Mouse (Mus musculus) embryonic facial prominence, embryonic 12.5 days (tissue): ENCODE results near the gene Fbxw11. TPM values are rescaled to one million over a fixed set of nuclear protein-coding genes. Genes with fewer than 3 reads are reported as not detected.
A peak's percentile ranks its signal among the peaks of the same experiment; 100 is the strongest.

ENCODE experiments used
- ATAC-seq: fragments of 200-750 bp; cut with Nextera tagmentation; 2 replicates; pipeline ENCODE4 v1.8.0; 2017; ENCODE audit not compliant: insufficient number of reproducible peaks, insufficient read depth, low FRiP score, low TSS enrichment
- H3K27ac ChIP-seq: fragments of 300-500 bp; sonication (generic); 2 replicates; pipeline ENCODE4 v1.5.1; 2016; ENCODE audit warnings: mild to moderate bottlenecking
- H3K27me3 ChIP-seq: fragments of 300-500 bp; sonication (generic); 2 replicates; pipeline ENCODE4 v1.6.1; 2016; ENCODE audit warnings: mild to moderate bottlenecking, moderate library complexity
- H3K36me3 ChIP-seq: fragments of 300-500 bp; sonication (generic); 2 replicates; pipeline ENCODE4 v1.6.1; 2016; ENCODE audit warnings: mild to moderate bottlenecking
- H3K4me1 ChIP-seq: fragments of 300-500 bp; sonication (generic); 2 replicates; pipeline ENCODE4 v1.6.1; 2016
- H3K4me2 ChIP-seq: fragments of 300-500 bp; sonication (generic); replicated peaks from 2 replicates; pipeline ENCODE4 v1.6.1; 2016; ENCODE audit warnings: mild to moderate bottlenecking, moderate library complexity
- H3K4me3 ChIP-seq: fragments of 300-500 bp; sonication (generic); 2 replicates; pipeline ENCODE4 v1.5.1; 2016; ENCODE audit warnings: mild to moderate bottlenecking
- H3K9ac ChIP-seq: fragments of 300-500 bp; sonication (generic); 2 replicates; pipeline ENCODE4 v1.6.1; 2016; ENCODE audit warnings: mild to moderate bottlenecking, moderate library complexity
- H3K9me3 ChIP-seq: fragments of 300-500 bp; sonication (generic); 2 replicates; pipeline ENCODE4 v1.6.1; 2016; ENCODE audit warnings: mild to moderate bottlenecking, moderate library complexity
- WGBS: fragments of 180-500 bp; shearing (Covaris S2); methylation state at CpG from one replicate; pipeline ENCODE4 v1.1.7; 2016; 5-methylcytosine and 5-hydroxymethylcytosine counted together
- polyA plus RNA-seq: library from polyadenylated mRNA; unstranded; fragments of >200 nt; fragmentation: Nextera tagmentation; extraction: Ambion mirVana; gene quantifications from 2 replicates; pipeline ENCODE4 v1.2.1, GENCODE M21; 2016

Fbxw11 gene
- polyA plus RNA-seq, 1 experiment from 2014 or later = 90.2 TPM

- ATAC-seq = no peak
Observed at GRCm38 (mm10) chr11:32626079-32626478, 16.4 kb upstream of the Fbxw11 start.

GRCm38 (mm10) chr11:32627900-32628299 is 14.6 kb upstream of the Fbxw11 start:
- Histone ChIP-seq H3K9ac (no peak overlapping the region), H3K4me1 (0 out of 2 replicates have a peak, but pooled peaks cover 2% of the 10 kb centered on the region), H3K4me3 (no peak overlapping the region), H3K4me2 (no peak overlapping the region), H3K36me3 (no peaks in the 10 kb centered on the region), H3K27ac (no peak overlapping the region), H3K9me3 (no peaks in the 10 kb centered on the region), H3K27me3 (no peaks in the 10 kb centered on the region)
- WGBS = 80% methylated on average over 6 of the region's 6 CpGs
- no peak for ATAC-seq

More at GRCm38 (mm10) chr11:32626079-32626478, 16.4 kb upstream of the Fbxw11 start:
- H3K4me1 ChIP-seq = 0 out of 2 replicates have a peak, but pooled peaks cover 2% of the 10 kb centered on the region
- no peak overlapping the region for H3K4me2 ChIP-seq
- no peak overlapping the region for H3K4me3 ChIP-seq
- no peaks in the 10 kb centered on the region for H3K9me3 ChIP-seq
- WGBS = 80% methylated on average over 6 of the region's 6 CpGs
- H3K36me3 ChIP-seq = no peaks in the 10 kb centered on the region
- H3K27ac ChIP-seq = no peak overlapping the region
- no peaks in the 10 kb centered on the region for H3K27me3 ChIP-seq
- H3K9ac ChIP-seq = no peak overlapping the region

- Histone ChIP-seq H3K9me3 (no peaks in the 10 kb centered on the region), H3K27ac (no peak overlapping the region), H3K4me2 (no peak overlapping the region), H3K4me3 (no peak overlapping the region), H3K27me3 (no peaks in the 10 kb centered on the region), H3K9ac (no peak overlapping the region), H3K4me1 (no peaks in the 10 kb centered on the region), H3K36me3 (no peaks in the 10 kb centered on the region)
- WGBS = 65% methylated on average over 4 of the region's 4 CpGs
- ATAC-seq = no peak
Observed at GRCm38 (mm10) chr11:32629713-32630211, 12.8 kb upstream of the Fbxw11 start.

- 98% methylated on average over 5 of the region's 5 CpGs for WGBS
- no peak overlapping the region for H3K27ac ChIP-seq
- no peaks in the 10 kb centered on the region for H3K9me3 ChIP-seq
- no peak for ATAC-seq
- H3K4me1 ChIP-seq = no peaks in the 10 kb centered on the region
- H3K4me3 ChIP-seq = no peak overlapping the region
- H3K36me3 ChIP-seq = no peaks in the 10 kb centered on the region
- H3K27me3 ChIP-seq = no peaks in the 10 kb centered on the region
- no peak overlapping the region for H3K4me2 ChIP-seq
- H3K9ac ChIP-seq = no peak overlapping the region
Observed at GRCm38 (mm10) chr11:32632671-32633070, 9.9 kb upstream of the Fbxw11 start.

- WGBS = 67% methylated on average over 3 of the region's 3 CpGs
- no peak overlapping the region for H3K4me2 ChIP-seq
- peaks cover 3% of the 10 kb centered on the region; the same call in 1 of the 2 replicates for H3K4me1 ChIP-seq
- no peak overlapping the region for H3K27ac ChIP-seq
- H3K4me3 ChIP-seq = no peak overlapping the region
- H3K27me3 ChIP-seq = no peaks in the 10 kb centered on the region
- no peaks in the 10 kb centered on the region for H3K9me3 ChIP-seq
- no peaks in the 10 kb centered on the region for H3K36me3 ChIP-seq
- no peak overlapping the region for H3K9ac ChIP-seq
- ATAC-seq = no peak
Observed at GRCm38 (mm10) chr11:32633542-32633941, 9.0 kb upstream of the Fbxw11 start.

DNA sequence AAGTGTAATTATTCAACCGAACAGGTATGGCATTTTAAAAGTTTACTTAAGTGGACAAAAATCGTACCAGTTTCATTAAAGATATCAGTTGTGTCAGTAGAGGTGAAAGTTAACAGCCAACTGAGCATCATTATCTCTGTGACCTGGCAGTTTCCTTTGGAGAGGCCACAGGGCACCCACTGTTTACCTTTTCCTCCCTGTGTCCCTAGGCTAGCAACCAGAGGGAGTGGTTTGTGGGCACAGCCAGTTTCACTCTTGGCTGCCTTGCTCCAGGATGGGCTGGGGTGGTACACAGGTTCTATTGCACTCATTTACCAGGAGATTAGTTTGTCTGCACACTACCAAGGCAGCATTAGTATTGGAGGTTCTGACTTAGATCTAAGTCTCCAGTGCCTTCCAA is 8.4 kb upstream of the Fbxw11 start:
- H3K27ac ChIP-seq = no peak overlapping the region

DNA sequence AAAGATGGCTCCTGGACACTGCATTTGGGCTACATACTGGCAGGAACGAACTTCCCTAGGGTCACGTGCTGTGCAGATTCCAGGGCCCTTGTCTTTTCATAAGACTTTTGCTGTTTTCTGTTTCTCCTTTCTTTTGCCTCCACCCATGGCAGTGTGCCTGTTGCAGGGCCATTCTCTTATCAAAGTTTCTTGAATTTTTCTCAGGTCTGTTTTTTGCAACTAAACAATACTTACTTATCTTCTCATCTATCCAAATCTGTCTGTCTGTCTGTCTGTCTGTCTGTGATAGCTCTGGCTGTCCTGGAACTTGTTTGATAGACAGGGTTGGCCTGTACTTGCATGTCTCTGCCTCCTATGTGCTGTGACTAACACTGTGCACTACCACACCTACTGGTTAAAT is 7.7 kb upstream of the Fbxw11 start:
- Histone ChIP-seq H3K9me3 (no peaks in the 10 kb centered on the region), H3K4me2 (no peak overlapping the region), H3K9ac (no peak overlapping the region), H3K4me1 (peaks cover 10% of the 10 kb centered on the region), H3K4me3 (no peak overlapping the region), H3K36me3 (no peaks in the 10 kb centered on the region), H3K27ac (no peak overlapping the region), H3K27me3 (no peaks in the 10 kb centered on the region)
- WGBS = 53% methylated on average over 2 of the region's 2 CpGs
- no peak for ATAC-seq

More for the DNA sequence above, 8.4 kb upstream of the Fbxw11 start:
- Histone ChIP-seq H3K4me1 (peaks cover 8% of the 10 kb centered on the region), H3K9me3 (no peaks in the 10 kb centered on the region), H3K27me3 (no peaks in the 10 kb centered on the region), H3K36me3 (no peaks in the 10 kb centered on the region), H3K4me3 (no peak overlapping the region), H3K9ac (no peak overlapping the region), H3K4me2 (no peak overlapping the region)
- 80% methylated on average over 2 of the region's 2 CpGs for WGBS
- ATAC-seq = no peak

- Histone ChIP-seq H3K9ac (no peak overlapping the region), H3K36me3 (no peaks in the 10 kb centered on the region), H3K4me3 (no peak overlapping the region), H3K27me3 (no peaks in the 10 kb centered on the region), H3K9me3 (no peaks in the 10 kb centered on the region), H3K4me1 (peaks cover 17% of the 10 kb centered on the region), H3K4me2 (no peak overlapping the region), H3K27ac (no peak overlapping the region)
- WGBS = 80% methylated on average over 4 of the region's 4 CpGs
- no peak for ATAC-seq
Observed at GRCm38 (mm10) chr11:32636275-32636674, 6.2 kb upstream of the Fbxw11 start.

DNA sequence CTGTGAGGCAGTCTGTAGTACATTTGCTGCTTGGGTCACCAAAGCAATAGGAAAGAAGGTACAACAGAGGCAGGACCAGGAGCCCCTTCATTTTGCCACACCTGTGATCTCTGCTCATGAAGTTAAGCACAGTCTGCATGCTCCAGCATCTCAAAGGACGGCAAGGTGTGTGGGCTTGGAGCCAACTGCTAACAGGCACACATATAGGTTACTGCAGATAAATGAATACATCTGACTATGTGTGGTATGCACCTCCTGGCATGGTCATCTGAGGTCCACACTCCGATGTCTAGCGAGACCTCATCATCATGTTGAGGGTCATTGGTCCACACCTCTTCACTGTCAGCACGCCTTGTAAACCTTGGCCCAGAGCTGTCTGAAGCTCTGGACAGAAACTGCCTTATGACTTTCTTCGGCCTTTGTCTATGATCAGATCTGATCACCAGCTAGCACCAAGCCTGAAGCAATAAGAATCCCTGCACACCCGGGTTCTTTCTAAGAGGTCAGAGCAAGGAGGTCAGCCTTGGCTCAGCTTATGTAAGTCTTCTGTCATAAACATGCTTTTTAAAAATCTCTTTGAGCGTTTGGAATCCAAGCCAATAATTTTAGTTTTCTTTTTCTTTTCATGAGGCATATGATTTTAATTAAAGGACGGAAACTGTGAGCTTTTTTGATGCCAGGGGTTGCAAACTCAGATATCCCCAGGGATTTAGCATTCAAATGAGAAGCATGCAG is 3.8 kb upstream of the Fbxw11 start:
- Histone ChIP-seq H3K27me3 (no peaks in the 10 kb centered on the region), H3K4me2 (no peak overlapping the region), H3K9me3 (no peaks in the 10 kb centered on the region), H3K4me3 (no peak overlapping the region), H3K36me3 (no peaks in the 10 kb centered on the region), H3K9ac (no peak overlapping the region), H3K27ac (no peak overlapping the region), H3K4me1 (peaks cover 21% of the 10 kb centered on the region)
- no peak for ATAC-seq
- 46% methylated on average over 8 of the region's 8 CpGs for WGBS

DNA sequence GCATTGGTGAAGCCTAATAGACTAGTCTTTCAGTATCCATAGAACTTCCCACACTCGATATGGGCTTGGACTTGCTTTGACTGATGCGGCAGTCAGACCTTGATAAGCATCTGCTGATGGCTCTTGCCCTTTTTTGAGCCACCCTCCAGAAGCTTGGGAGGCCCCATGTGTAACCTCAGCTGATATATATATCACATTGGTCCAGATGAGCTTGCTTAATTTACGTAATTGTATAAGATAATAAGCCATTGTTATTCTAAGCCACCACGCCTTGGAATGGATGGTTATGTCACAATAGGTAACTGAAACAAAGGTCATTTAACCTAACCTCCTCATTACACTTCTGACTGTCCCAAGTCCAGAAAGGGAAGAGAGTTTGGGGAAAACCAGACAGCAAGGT is 1.9 kb upstream of the Fbxw11 start:
- no peak overlapping the region for H3K4me3 ChIP-seq
- no peak overlapping the region for H3K9ac ChIP-seq
- no peak overlapping the region for H3K27ac ChIP-seq
- H3K9me3 ChIP-seq = no peaks in the 10 kb centered on the region
- no peaks in the 10 kb centered on the region for H3K27me3 ChIP-seq
- H3K4me1 ChIP-seq = peaks cover 26% of the 10 kb centered on the region
- 94% methylated on average over 4 of the region's 4 CpGs for WGBS
- no peak for ATAC-seq
- no peaks in the 10 kb centered on the region for H3K36me3 ChIP-seq
- H3K4me2 ChIP-seq = no peak overlapping the region

GRCm38 (mm10) chr11:32642899-32643886 is 669 bp downstream of the Fbxw11 start:
- H3K27ac ChIP-seq = peak overlapping the region; percentile 99
- peak overlapping the region; percentile 98 for H3K9ac ChIP-seq
- H3K9me3 ChIP-seq = no peaks in the 10 kb centered on the region
- H3K4me1 ChIP-seq = peaks cover 26% of the 10 kb centered on the region
- under 1% methylated on average over 49 of the region's 54 CpGs for WGBS
- H3K36me3 ChIP-seq = no peaks in the 10 kb centered on the region
- H3K4me2 ChIP-seq = peak overlapping the region; percentile 78
- peak; percentile 58 for ATAC-seq
- H3K27me3 ChIP-seq = no peaks in the 10 kb centered on the region
- H3K4me3 ChIP-seq = peak overlapping the region; percentile 97
